In genomic region chr4:137163962-137164361, GRCm38 (mm10) we compare ENCODE assay signal across 12 mouse cellular contexts.
DNase-seq lines count a peak whose midpoint lies in the region; ATAC-seq and TF ChIP-seq lines count a peak whose summit lies in the region.
"Had no signal": no experiment of that assay in that cellular context is flagged by ENCODE, and none has a peak within 500 bp of the region (broad histone marks: within the 10 kb centered on the region; RNA-seq: fewer than 3 reads in every experiment).

No protein-coding gene starts in this region.

- H3K4me1 ChIP-seq in kidney, adult 2 months (ENCODE audit: control insufficient read depth, insufficient read depth, low read length): no peaks in the 10 kb centered on the region
- no peaks in the 10 kb centered on the region for H3K4me1 ChIP-seq in lung, postnatal 0 days (ENCODE audit: insufficient read depth, low read depth, low read length)
- 0 out of 2 replicates have a peak, but pooled peaks cover 4% of the 10 kb centered on the region for H3K4me1 ChIP-seq in embryonic facial prominence, embryonic 14.5 days (ENCODE audit: control insufficient read depth, insufficient read depth, low read length)
- peaks cover 15% of the 10 kb centered on the region; the same call in 1 of the 2 replicates for H3K4me1 ChIP-seq in embryonic facial prominence, embryonic 15.5 days
- peaks cover 6% of the 10 kb centered on the region; the same call in 1 of the 2 replicates for H3K4me1 ChIP-seq in heart, embryonic 12.5 days (replicated peaks)

- no peak for TF ChIP-seq EP300 in lung, postnatal 0 days (IDR thresholded peaks at IDR 0.05)

- no peak overlapping the region for H3K4me3 ChIP-seq in kidney, adult 2 months (ENCODE audit: insufficient read depth, low read depth, low read length)
- no peak overlapping the region for H3K4me3 ChIP-seq in lung, postnatal 0 days (ENCODE audit: low read depth, low read length)
- H3K4me3 ChIP-seq in embryonic facial prominence, embryonic 14.5 days (ENCODE audit: low read depth, low read length): no peak overlapping the region
- H3K4me3 ChIP-seq in embryonic facial prominence, embryonic 15.5 days (replicated peaks): no peak overlapping the region
- H3K4me3 ChIP-seq in heart, embryonic 12.5 days: no peak overlapping the region
- H3K4me3 ChIP-seq: erythroblast, embryonic 14.5 days had no signal

- no peak overlapping the region for H3K27ac ChIP-seq in kidney, adult 2 months (ENCODE audit: insufficient read depth, low read depth, low read length)
- no peak overlapping the region for H3K27ac ChIP-seq in lung, postnatal 0 days (ENCODE audit: low read length)
- no peak overlapping the region for H3K27ac ChIP-seq in embryonic facial prominence, embryonic 14.5 days (replicated peaks; ENCODE audit: low read depth, low read length)
- H3K27ac ChIP-seq in embryonic facial prominence, embryonic 15.5 days (replicated peaks): no peak overlapping the region
- H3K27ac ChIP-seq in heart, embryonic 12.5 days (ENCODE audit: poor library complexity, severe bottlenecking): no peak overlapping the region
- H3K27ac ChIP-seq: layer of hippocampus, adult 2 months; limb, embryonic 15.5 days; midbrain, embryonic 10.5 days had no signal

- no peak for TF ChIP-seq POLR2A in kidney, adult 2 months (IDR thresholded peaks at IDR 0.05; ENCODE audit: low read depth, low read length)

- peak; percentile 14 for DNase-seq in kidney, adult 2 months
- DNase-seq in kidney, postnatal 25 days: no peak
- peak; percentile 8 for DNase-seq in lung, postnatal 0 days (ENCODE audit: low spot score)
- DNase-seq in lung, postnatal 25 days (ENCODE audit: low spot score): no peak
- no peak for DNase-seq in embryonic facial prominence, embryonic 14.5 days (ENCODE audit: low spot score)

- no peaks in the 10 kb centered on the region for H3K27me3 ChIP-seq in kidney, adult 2 months (replicated peaks; ENCODE audit: control insufficient read depth, insufficient read depth, low read length)
- H3K27me3 ChIP-seq in lung, postnatal 0 days (replicated peaks; ENCODE audit: insufficient read depth, low read length): no peaks in the 10 kb centered on the region
- H3K27me3 ChIP-seq in embryonic facial prominence, embryonic 14.5 days (replicated peaks; ENCODE audit: control insufficient read depth, insufficient read depth, low read length): peaks cover 5% of the 10 kb centered on the region; the same call in 1 of the 2 replicates
- peaks cover 16% of the 10 kb centered on the region for H3K27me3 ChIP-seq in embryonic facial prominence, embryonic 15.5 days
- peaks cover 40% of the 10 kb centered on the region for H3K27me3 ChIP-seq in heart, embryonic 12.5 days (replicated peaks)

- no peak for TF ChIP-seq CTCF in kidney, adult 2 months (conservative IDR thresholded peaks at IDR 0.05; ENCODE audit: insufficient read depth, insufficient read length, low read depth, low read length)
- TF ChIP-seq CTCF in lung, postnatal 0 days (IDR thresholded peaks at IDR 0.05): no peak

- no peak overlapping the region for H3K9ac ChIP-seq in lung, postnatal 0 days (replicated peaks; ENCODE audit: low read depth)
- no peak overlapping the region for H3K9ac ChIP-seq in embryonic facial prominence, embryonic 14.5 days (ENCODE audit: low read depth, low read length)
- no peak overlapping the region for H3K9ac ChIP-seq in embryonic facial prominence, embryonic 15.5 days
- no peak overlapping the region for H3K9ac ChIP-seq in heart, embryonic 12.5 days
- H3K9ac ChIP-seq: limb, embryonic 15.5 days had no signal

- ATAC-seq in lung, postnatal 0 days: 0 out of 2 replicates have a peak, but pooled peaks have one; percentile 27
- no peak for ATAC-seq in embryonic facial prominence, embryonic 14.5 days (ENCODE audit: low read depth)
- no peak for ATAC-seq in embryonic facial prominence, embryonic 15.5 days (ENCODE audit: insufficient number of reproducible peaks, low FRiP score, low TSS enrichment, low read depth)
- ATAC-seq in heart, embryonic 12.5 days (ENCODE audit: insufficient number of reproducible peaks, low FRiP score): no peak
- ATAC-seq: CD4-positive, CD25-positive, alpha-beta regulatory T cell, adult 4 months had no signal

- no peak overlapping the region for H3K4me2 ChIP-seq in lung, postnatal 0 days (replicated peaks; ENCODE audit: low read depth, low read length)
- H3K4me2 ChIP-seq in embryonic facial prominence, embryonic 14.5 days (ENCODE audit: low read depth, low read length): peak overlapping the region; percentile 50
- H3K4me2 ChIP-seq in embryonic facial prominence, embryonic 15.5 days (replicated peaks): peak overlapping the region; percentile 46
- no peak overlapping the region for H3K4me2 ChIP-seq in heart, embryonic 12.5 days

- 51% methylated on average over 12 of the region's 12 CpGs for WGBS in kidney, adult 2 months
- 49% methylated on average over 12 of the region's 12 CpGs for WGBS in lung, postnatal 0 days
- 58% methylated on average over 12 of the region's 12 CpGs for WGBS in embryonic facial prominence, embryonic 14.5 days
- WGBS in embryonic facial prominence, embryonic 15.5 days: 50% methylated on average over 12 of the region's 12 CpGs
- WGBS in heart, embryonic 12.5 days: 64% methylated on average over 12 of the region's 12 CpGs

- no peaks in the 10 kb centered on the region for H3K9me3 ChIP-seq in lung, postnatal 0 days (ENCODE audit: low read length)
- H3K9me3 ChIP-seq in embryonic facial prominence, embryonic 14.5 days (ENCODE audit: control insufficient read depth, low read length): no peaks in the 10 kb centered on the region
- H3K9me3 ChIP-seq in embryonic facial prominence, embryonic 15.5 days (replicated peaks): no peaks in the 10 kb centered on the region
- peaks cover 6% of the 10 kb centered on the region for H3K9me3 ChIP-seq in heart, embryonic 12.5 days (replicated peaks)
- H3K9me3 ChIP-seq: limb, embryonic 15.5 days; midbrain, embryonic 10.5 days had no signal

- H3K36me3 ChIP-seq in kidney, adult 2 months (ENCODE audit: control insufficient read depth, insufficient read depth, low read length): no peaks in the 10 kb centered on the region
- H3K36me3 ChIP-seq in lung, postnatal 0 days (ENCODE audit: insufficient read depth, low read length): no peaks in the 10 kb centered on the region
- H3K36me3 ChIP-seq in embryonic facial prominence, embryonic 14.5 days (ENCODE audit: control insufficient read depth, insufficient read depth, low read length): no peaks in the 10 kb centered on the region
- no peaks in the 10 kb centered on the region for H3K36me3 ChIP-seq in embryonic facial prominence, embryonic 15.5 days
- no peaks in the 10 kb centered on the region for H3K36me3 ChIP-seq in heart, embryonic 12.5 days
- H3K36me3 ChIP-seq: limb, embryonic 15.5 days; midbrain, embryonic 10.5 days had no signal

Comparison
In these comparisons a context has a peak if more than half of its experiments do, and no peak if none do; other contexts are left out.
1. DNase-seq: peak in kidney, adult 2 months (single experiment) and lung, postnatal 0 days (single experiment); none in kidney, postnatal 25 days (0 of 2), lung, postnatal 25 days (single experiment) and embryonic facial prominence, embryonic 14.5 days (single experiment).
2. H3K4me2 ChIP-seq: peak in embryonic facial prominence, embryonic 14.5 days (single experiment) and embryonic facial prominence, embryonic 15.5 days (single experiment); none in lung, postnatal 0 days (single experiment) and heart, embryonic 12.5 days (single experiment).